Mouse (Mus musculus) heart, embryonic 12.5 days (tissue): ENCODE measurements around the gene Wfdc10. TPM values are rescaled to one million over a fixed set of nuclear protein-coding genes. Genes with fewer than 3 reads are reported as not detected.
"Not testable (repeated sequence)": the region's sequence is repeated elsewhere in the genome, so short reads cannot be mapped to it uniquely, and the experiment has no call there.

Experiments
- ATAC-seq: fragments of 200-750 bp; cut with Nextera tagmentation; 2 replicates; pipeline ENCODE4 v1.8.0; 2017; ENCODE audit warnings: moderate TSS enrichment, moderate library complexity; ENCODE audit not compliant: insufficient number of reproducible peaks, low FRiP score
- H3K27ac ChIP-seq: fragments of 300-500 bp; sonication (generic); 2 replicates; pipeline ENCODE4 v1.5.1; 2016; ENCODE audit warnings: mild to moderate bottlenecking, moderate library complexity; ENCODE audit not compliant: poor library complexity, severe bottlenecking
- H3K27me3 ChIP-seq: fragments of 300-500 bp; sonication (generic); replicated peaks from 2 replicates; pipeline ENCODE4 v1.6.1; 2016; ENCODE audit warnings: mild to moderate bottlenecking, moderate library complexity
- H3K36me3 ChIP-seq: fragments of 300-500 bp; sonication (generic); 2 replicates; pipeline ENCODE4 v1.6.1; 2016; ENCODE audit warnings: mild to moderate bottlenecking, moderate library complexity
- H3K4me1 ChIP-seq: fragments of 300-500 bp; sonication (generic); replicated peaks from 2 replicates; pipeline ENCODE4 v1.6.1; 2016; ENCODE audit warnings: mild to moderate bottlenecking
- H3K4me2 ChIP-seq: fragments of 300-500 bp; sonication (generic); 2 replicates; pipeline ENCODE4 v1.6.1; 2016; ENCODE audit warnings: mild to moderate bottlenecking, moderate library complexity
- H3K4me3 ChIP-seq: fragments of 300-500 bp; sonication (generic); 2 replicates; pipeline ENCODE4 v1.5.1; 2016; ENCODE audit warnings: mild to moderate bottlenecking
- H3K9ac ChIP-seq: fragments of 300-500 bp; sonication (generic); 2 replicates; pipeline ENCODE4 v1.6.1; 2016; ENCODE audit warnings: mild to moderate bottlenecking, moderate library complexity
- H3K9me3 ChIP-seq: fragments of 300-500 bp; sonication (generic); replicated peaks from 2 replicates; pipeline ENCODE4 v1.6.1; 2016; ENCODE audit warnings: mild to moderate bottlenecking, moderate library complexity
- WGBS: fragments of 180-500 bp; shearing (Covaris S2); methylation state at CpG from one replicate; pipeline ENCODE4 v1.1.7; 2016; 5-methylcytosine and 5-hydroxymethylcytosine counted together
- polyA plus RNA-seq: library from polyadenylated mRNA; unstranded; fragments of >200 nt; fragmentation: Nextera tagmentation; extraction: Ambion mirVana; gene quantifications from 2 replicates; pipeline ENCODE4 v1.2.1, GENCODE M21; 2016

Wfdc10 gene
- not detected in 2 replicates for polyA plus RNA-seq

DNA sequence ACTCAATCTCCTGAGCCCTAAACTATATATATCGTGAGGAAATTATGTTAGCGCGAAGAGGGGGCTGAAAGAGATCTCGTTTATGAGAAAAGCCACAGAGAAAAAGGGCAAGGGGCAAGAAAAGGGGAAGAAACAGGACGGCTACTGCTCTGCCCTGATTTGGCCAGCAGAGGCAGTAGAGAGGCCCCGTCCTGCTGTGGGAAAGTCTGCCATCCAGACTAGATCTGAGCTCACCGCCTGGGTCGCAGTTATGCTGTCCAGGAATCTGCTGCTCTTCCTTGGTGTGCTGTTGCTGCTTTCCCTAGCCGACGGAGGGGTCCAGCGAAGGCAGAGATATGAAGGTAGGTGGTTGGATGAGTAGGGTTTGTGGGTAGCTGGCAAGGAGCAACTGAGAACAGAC is at the start of gene Wfdc10:
Gene Wfdc10 (plus strand): TSS at position 189 of the 400 bp plus-strand sequence.
- WGBS, result 14% methylated on average over 11 of the region's 11 CpGs
- Histone ChIP-seq H3K27ac (no peak within 1 kb of the TSS), H3K27me3 (no peaks in the 10 kb centered on the region), H3K9me3 (no peaks in the 10 kb centered on the region), H3K4me3 (no peak within 1 kb of the TSS), H3K36me3 (no peaks in the 10 kb centered on the region), H3K4me1 (no peaks in the 10 kb centered on the region), H3K9ac (no peak within 1 kb of the TSS), H3K4me2 (no peak within 1 kb of the TSS)
- ATAC-seq, result no peak

DNA sequence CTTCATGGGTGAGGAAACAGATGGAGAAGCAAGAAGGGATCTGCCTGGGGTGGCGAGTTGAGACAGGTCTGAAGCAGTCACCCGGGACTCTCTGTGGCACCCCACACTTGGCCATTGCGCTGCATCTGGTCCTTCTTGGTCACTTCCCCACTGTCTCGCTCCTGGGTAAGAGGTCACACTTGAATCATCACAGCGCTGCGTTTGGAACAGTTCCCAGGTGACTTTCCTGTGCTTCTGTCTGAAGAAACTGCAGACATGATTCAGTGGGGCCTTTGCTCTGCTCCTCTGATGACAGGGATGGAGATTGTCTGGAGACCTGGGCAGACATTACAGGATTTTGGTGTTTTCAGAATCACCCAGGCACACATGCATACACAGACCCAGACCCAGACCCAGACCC is 47.1 kb upstream of the Wfdc10 start:
- WGBS, result 67% methylated on average over 6 of the region's 6 CpGs
- no peak for ATAC-seq
- Histone ChIP-seq H3K9ac (no peak overlapping the region), H3K9me3 (0 out of 2 replicates have a peak, but pooled peaks cover under 1% of the 10 kb centered on the region), H3K36me3 (no peaks in the 10 kb centered on the region), H3K27me3 (peaks cover 18% of the 10 kb centered on the region), H3K4me2 (no peak overlapping the region), H3K27ac (no peak overlapping the region), H3K4me3 (no peak overlapping the region), H3K4me1 (no peaks in the 10 kb centered on the region)

DNA sequence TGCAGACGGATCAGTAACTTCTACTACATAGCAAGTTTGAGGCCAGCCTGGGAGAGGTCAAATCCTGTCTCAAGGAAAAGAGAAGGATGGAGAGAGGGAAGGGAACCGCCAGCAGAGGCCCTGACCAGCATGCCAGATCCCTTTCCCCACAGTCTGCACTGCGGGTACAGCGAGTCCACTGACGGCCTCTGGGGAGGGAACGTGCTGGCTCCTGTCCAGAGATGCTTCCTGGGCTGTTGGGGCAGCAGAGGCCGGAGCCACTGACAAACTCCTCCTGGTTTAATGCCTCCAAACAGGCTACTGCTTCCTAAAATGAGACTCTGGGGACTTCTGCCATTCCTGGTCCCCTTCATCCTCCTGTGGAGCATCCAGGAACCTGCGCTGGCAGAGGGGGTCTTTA is 42.4 kb upstream of the Wfdc10 start, which contains the start of the genes Wfdc6b and Wfdc8:
Gene Wfdc6b (plus strand): TSS at position 52 of the 400 bp plus-strand sequence.
Gene Wfdc8 (minus strand): TSS at position 156 of the 400 bp plus-strand sequence.
- H3K27ac ChIP-seq, H3K27me3 ChIP-seq, H3K4me1 ChIP-seq, H3K4me2 ChIP-seq, H3K4me3 ChIP-seq, H3K9me3 ChIP-seq, H3K36me3 ChIP-seq, ATAC-seq, H3K9ac ChIP-seq: not testable (repeated sequence)
- WGBS, result 52% methylated on average over 8 of the region's 8 CpGs

- ATAC-seq, result no peak
- Histone ChIP-seq H3K27me3 (peaks cover 4% of the 10 kb centered on the region; the same call in 1 of the 2 replicates), H3K4me1 (no peaks in the 10 kb centered on the region), H3K9ac (no peak overlapping the region), H3K4me3 (no peak overlapping the region), H3K4me2 (no peak overlapping the region), H3K9me3 (no peaks in the 10 kb centered on the region), H3K36me3 (no peaks in the 10 kb centered on the region), H3K27ac (no peak overlapping the region)
- 84% methylated on average over 3 of the region's 3 CpGs for WGBS
Measured at GRCm38 (mm10) chr2:164615386-164615785, 40.5 kb upstream of the Wfdc10 start.

GRCm38 (mm10) chr2:164619050-164619449 is 36.8 kb upstream of the Wfdc10 start:
- Histone ChIP-seq H3K9ac (no peak overlapping the region), H3K27ac (no peak overlapping the region), H3K4me1 (no peaks in the 10 kb centered on the region), H3K9me3 (no peaks in the 10 kb centered on the region), H3K4me3 (no peak overlapping the region), H3K4me2 (no peak overlapping the region), H3K27me3 (no peaks in the 10 kb centered on the region), H3K36me3 (no peaks in the 10 kb centered on the region)
- ATAC-seq, result no peak
- 79% methylated on average over 5 of the region's 5 CpGs for WGBS

DNA sequence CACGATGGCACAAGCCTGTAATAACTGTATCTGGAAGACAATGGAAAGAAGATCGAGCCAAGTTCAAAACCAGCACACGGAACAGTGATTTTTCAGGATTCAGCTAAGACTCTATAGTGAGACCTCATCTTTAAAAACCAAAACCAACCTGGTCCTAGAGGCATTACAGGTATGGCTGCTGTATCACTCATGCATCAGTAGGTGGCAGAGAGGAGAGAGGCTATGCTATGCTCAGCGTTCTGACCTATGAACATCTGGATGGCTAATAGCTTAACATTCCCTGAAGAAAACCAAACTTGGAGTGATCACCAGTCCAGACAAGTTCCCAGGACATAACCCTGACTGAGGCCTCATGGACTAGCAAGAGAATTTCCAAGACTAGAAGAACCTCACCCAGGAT is 34.1 kb upstream of the Wfdc10 start:
- H3K4me2 ChIP-seq, result no peak overlapping the region
- 73% methylated on average over 4 of the region's 4 CpGs for WGBS
- H3K36me3 ChIP-seq, result no peaks in the 10 kb centered on the region
- no peak overlapping the region for H3K9ac ChIP-seq
- H3K27ac ChIP-seq, result no peak overlapping the region
- H3K4me1 ChIP-seq, result no peaks in the 10 kb centered on the region
- no peaks in the 10 kb centered on the region for H3K27me3 ChIP-seq
- H3K4me3 ChIP-seq, result no peak overlapping the region
- no peaks in the 10 kb centered on the region for H3K9me3 ChIP-seq
- no peak for ATAC-seq

DNA sequence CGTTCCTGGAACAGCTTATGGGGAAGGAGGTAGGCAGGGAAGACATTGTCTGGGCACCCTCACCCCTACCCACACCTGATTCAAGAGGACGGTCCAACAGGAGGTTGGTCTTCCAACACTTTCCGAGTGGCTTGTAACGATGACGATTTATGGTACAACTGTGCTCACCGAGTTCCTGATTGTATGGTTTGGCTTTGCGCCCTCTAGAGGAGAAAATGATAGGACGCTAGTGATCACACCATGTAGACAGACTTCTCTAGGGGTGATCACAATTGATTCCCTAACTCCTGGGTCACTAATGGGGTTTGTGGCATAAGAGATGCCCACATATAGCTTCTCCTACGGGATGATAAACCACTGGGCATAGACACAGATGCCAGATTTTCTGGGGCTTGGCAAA is 20.6 kb upstream of the Wfdc10 start:
- ATAC-seq, result no peak
- H3K36me3 ChIP-seq, result no peaks in the 10 kb centered on the region
- H3K27me3 ChIP-seq, result no peaks in the 10 kb centered on the region
- H3K9ac ChIP-seq, result no peak overlapping the region
- no peak overlapping the region for H3K4me2 ChIP-seq
- no peak overlapping the region for H3K27ac ChIP-seq
- WGBS, result 74% methylated on average over 9 of the region's 9 CpGs
- no peaks in the 10 kb centered on the region for H3K4me1 ChIP-seq
- H3K9me3 ChIP-seq, result peaks cover 6% of the 10 kb centered on the region
- no peak overlapping the region for H3K4me3 ChIP-seq

- H3K4me2 ChIP-seq, result no peak within 1 kb of the TSS
- peaks cover 6% of the 10 kb centered on the region for H3K9me3 ChIP-seq
- H3K36me3 ChIP-seq, result no peaks in the 10 kb centered on the region
- WGBS, result 83% methylated on average over 3 of the region's 3 CpGs
- no peak within 1 kb of the TSS for H3K27ac ChIP-seq
- ATAC-seq, result no peak
- H3K27me3 ChIP-seq, result no peaks in the 10 kb centered on the region
- no peak within 1 kb of the TSS for H3K4me3 ChIP-seq
- H3K4me1 ChIP-seq, result no peaks in the 10 kb centered on the region
- no peak within 1 kb of the TSS for H3K9ac ChIP-seq
Measured at GRCm38 (mm10) chr2:164638696-164639095, 17.1 kb upstream of the Wfdc10 start, which contains the start of gene Wfdc16. Wfdc16 (minus strand) TSS chr2:164638796.

GRCm38 (mm10) chr2:164641129-164641528 is 14.7 kb upstream of the Wfdc10 start:
- Histone ChIP-seq H3K36me3 (no peaks in the 10 kb centered on the region), H3K9me3 (peaks cover 6% of the 10 kb centered on the region), H3K27me3 (no peaks in the 10 kb centered on the region), H3K4me2 (no peak overlapping the region), H3K4me3 (no peak overlapping the region), H3K9ac (no peak overlapping the region), H3K27ac (no peak overlapping the region), H3K4me1 (no peaks in the 10 kb centered on the region)
- WGBS, result 55% methylated on average over 7 of the region's 7 CpGs
- ATAC-seq, result no peak

DNA sequence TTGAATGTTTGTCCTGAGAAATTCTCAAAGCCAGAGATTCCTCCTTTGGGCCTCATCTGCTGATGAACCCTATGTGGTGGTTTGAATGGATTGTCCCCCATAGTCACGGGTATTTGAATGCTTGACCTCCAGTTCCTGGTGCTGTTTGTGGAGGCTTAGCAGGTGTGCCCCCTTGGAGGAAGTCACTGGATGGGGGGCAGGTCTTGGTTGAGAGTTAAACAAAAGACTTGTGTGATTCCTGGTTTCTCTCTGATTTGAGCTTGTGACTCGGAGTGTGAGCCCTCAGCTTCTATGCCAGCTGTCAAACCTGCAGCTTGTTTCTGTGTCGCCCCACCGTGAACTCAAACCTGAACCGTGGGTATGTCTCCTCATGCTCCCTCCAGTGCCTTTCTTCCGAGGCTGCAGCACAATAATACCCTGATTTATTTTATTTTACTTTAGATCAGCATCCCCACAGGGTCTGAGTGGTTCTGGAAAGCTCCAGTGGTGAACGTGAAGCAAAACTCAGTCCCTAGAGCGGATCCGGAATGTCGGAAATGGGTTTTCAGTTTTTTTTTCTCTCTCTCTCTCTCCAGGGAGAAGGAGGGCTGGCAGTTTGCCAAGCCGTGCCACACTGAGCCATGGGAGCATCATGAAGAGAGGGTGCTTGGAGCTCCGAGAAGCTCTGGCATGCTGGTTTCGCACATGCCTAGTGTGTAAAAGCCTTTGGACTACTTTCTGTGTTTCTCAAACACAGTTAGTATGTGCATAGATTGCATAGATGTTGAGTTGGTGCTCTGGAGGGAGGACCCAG is 13.8 kb upstream of the Wfdc10 start:
- Histone ChIP-seq H3K4me3 (no peak overlapping the region), H3K4me2 (no peak overlapping the region), H3K27ac (no peak overlapping the region), H3K9ac (no peak overlapping the region), H3K4me1 (no peaks in the 10 kb centered on the region), H3K9me3 (peaks cover 6% of the 10 kb centered on the region), H3K36me3 (no peaks in the 10 kb centered on the region), H3K27me3 (no peaks in the 10 kb centered on the region)
- ATAC-seq, result no peak
- 71% methylated on average over 13 of the region's 13 CpGs for WGBS

GRCm38 (mm10) chr2:164656483-164656882 is 637 bp downstream of the Wfdc10 start, which contains the start of gene Wfdc9:
Wfdc9 (minus strand) TSS chr2:164656583.
- Histone ChIP-seq H3K9ac (no peak within 1 kb of the TSS), H3K36me3 (no peaks in the 10 kb centered on the region), H3K4me3 (no peak within 1 kb of the TSS), H3K27me3 (no peaks in the 10 kb centered on the region), H3K4me1 (no peaks in the 10 kb centered on the region), H3K4me2 (no peak within 1 kb of the TSS), H3K27ac (no peak within 1 kb of the TSS), H3K9me3 (no peaks in the 10 kb centered on the region)
- ATAC-seq, result no peak
- 82% methylated on average over 9 of the region's 9 CpGs for WGBS
